Mouse (Mus musculus) bone marrow, adult 2 months (tissue): ENCODE data around the gene Sult1a1. TPM values are rescaled to one million over a fixed set of nuclear protein-coding genes. Genes with fewer than 3 reads are reported as not detected.
A peak's percentile ranks its signal among the peaks of the same experiment; 100 is the strongest.

ENCODE experiments used
- H3K27ac ChIP-seq: fragments of 200-500 bp; 2 replicates; pipeline ENCODE4 v1.5.1; 2012; ENCODE audit warnings: low read depth, mild to moderate bottlenecking, control low read depth, inconsistent platforms, low read length; ENCODE audit not compliant: control insufficient read depth, poor library complexity, insufficient read depth
- H3K4me1 ChIP-seq: fragments of 200-500 bp; 2 replicates; pipeline ENCODE4 v1.6.1; 2011; ENCODE audit warnings: low read length; ENCODE audit not compliant: control insufficient read depth, insufficient read depth
- H3K4me3 ChIP-seq: fragments of 200-500 bp; replicated peaks from 2 replicates; pipeline ENCODE3; 2011; ENCODE audit warnings: mild to moderate bottlenecking, low read depth, low read length, control low read depth; ENCODE audit not compliant: control insufficient read depth
- CTCF ChIP-seq: fragments of 200-500 bp; IDR thresholded peaks from 2 replicates; pipeline ENCODE4 v1.5.1; 2011; ENCODE audit warnings: low read length, control low read depth; ENCODE audit not compliant: control insufficient read depth, insufficient read depth
- POLR2A ChIP-seq: fragments of 200-500 bp; IDR thresholded peaks from 2 replicates; pipeline ENCODE4 v1.6.1; 2011; ENCODE audit warnings: low read depth, mild to moderate bottlenecking, control low read depth, low read length, borderline replicate concordance; ENCODE audit not compliant: control insufficient read depth
- WGBS: fragments of 180-500 bp; shearing (Covaris S2); methylation state at CpG from one replicate; pipeline ENCODE4 v1.1.7; 2018; 5-methylcytosine and 5-hydroxymethylcytosine counted together
- polyA plus RNA-seq: library from polyadenylated mRNA; stranded (reverse); fragments of >200 nt; gene quantifications from 2 replicates; pipeline ENCODE4 v1.2.4, GENCODE M21; 2011; ENCODE audit warnings: low replicate concordance; ENCODE audit not compliant: missing spikeins, insufficient read depth, insufficient read length

Gene Sult1a1
- polyA plus RNA-seq, 1 experiment = 34.1 TPM

GRCm38 (mm10) chr7:126679683-126680082, 3.5 kb upstream of the Sult1a1 start:
- Histone ChIP-seq H3K27ac (no peak overlapping the region), H3K4me1 (peaks cover 2% of the 10 kb centered on the region; the same call in 1 of the 2 replicates), H3K4me3 (no peak overlapping the region)
- WGBS = 71% methylated on average over 5 of the region's 5 CpGs
- TF ChIP-seq CTCF (no peak), POLR2A (no peak)

- TF ChIP-seq POLR2A (no peak), CTCF (no peak)
- H3K4me3 ChIP-seq = no peak overlapping the region
- H3K4me1 ChIP-seq = peaks cover 2% of the 10 kb centered on the region; the same call in 1 of the 2 replicates
- WGBS = 84% methylated on average over 8 of the region's 8 CpGs
- H3K27ac ChIP-seq = no peak overlapping the region
These were observed 2.5 kb upstream of the Sult1a1 start for GRCm38 (mm10) chr7:126678545-126679341.

- Histone ChIP-seq H3K4me3 (no peak overlapping the region), H3K27ac (no peak overlapping the region), H3K4me1 (peaks cover 2% of the 10 kb centered on the region; the same call in 1 of the 2 replicates)
- no peak for TF ChIP-seq POLR2A
- TF ChIP-seq CTCF = no peak
- WGBS = 46% methylated on average over 4 of the region's 4 CpGs
These were observed 494 bp upstream of the Sult1a1 start for GRCm38 (mm10) chr7:126676631-126677220.

- H3K4me1 ChIP-seq = peaks cover 2% of the 10 kb centered on the region; the same call in 1 of the 2 replicates
- no peak for TF ChIP-seq CTCF
- no peak for TF ChIP-seq POLR2A
- H3K4me3 ChIP-seq = no peak overlapping the region
- 80% methylated on average over 8 of the region's 8 CpGs for WGBS
- H3K27ac ChIP-seq = no peak overlapping the region
These were observed 1.1 kb downstream of the Sult1a1 start for GRCm38 (mm10) chr7:126675104-126675503.

GRCm38 (mm10) chr7:126672111-126672510, 4.1 kb downstream of the Sult1a1 start:
- TF ChIP-seq CTCF (no peak), POLR2A (no peak)
- H3K4me1 ChIP-seq = peaks cover 9% of the 10 kb centered on the region; the same call in 1 of the 2 replicates
- H3K4me3 ChIP-seq = no peak overlapping the region
- 93% methylated on average over 9 of the region's 9 CpGs for WGBS
- H3K27ac ChIP-seq = no peak overlapping the region

- Histone ChIP-seq H3K4me3 (no peak overlapping the region), H3K27ac (no peak overlapping the region), H3K4me1 (peaks cover 7% of the 10 kb centered on the region; the same call in 1 of the 2 replicates)
- 73% methylated on average over 3 of the region's 3 CpGs for WGBS
- TF ChIP-seq CTCF = no peak
These were observed 6.1 kb downstream of the Sult1a1 start for GRCm38 (mm10) chr7:126670152-126670551.

- TF ChIP-seq CTCF = no peak
- no peak for TF ChIP-seq POLR2A
- 26% methylated on average over 5 of the region's 5 CpGs for WGBS
- Histone ChIP-seq H3K4me1 (peaks cover 8% of the 10 kb centered on the region; the same call in 1 of the 2 replicates), H3K4me3 (no peak overlapping the region), H3K27ac (peak overlapping the region; percentile 43; the same call in 1 of the 2 replicates)
These were observed 7.8 kb downstream of the Sult1a1 start for GRCm38 (mm10) chr7:126668452-126668851.

GRCm38 (mm10) chr7:126667495-126668090, 8.6 kb downstream of the Sult1a1 start:
- Histone ChIP-seq H3K27ac (peak overlapping the region; percentile 44; the same call in 1 of the 2 replicates), H3K4me3 (no peak overlapping the region), H3K4me1 (peaks cover 8% of the 10 kb centered on the region; the same call in 1 of the 2 replicates)
- TF ChIP-seq CTCF (no peak), POLR2A (no peak)
- WGBS = 54% methylated on average over 9 of the region's 9 CpGs

GRCm38 (mm10) chr7:126665269-126665668, 11.0 kb downstream of the Sult1a1 start:
- Histone ChIP-seq H3K4me3 (no peak overlapping the region), H3K4me1 (peaks cover 8% of the 10 kb centered on the region; the same call in 1 of the 2 replicates), H3K27ac (no peak overlapping the region)
- TF ChIP-seq POLR2A = no peak
- TF ChIP-seq CTCF = no peak
- 89% methylated on average over 3 of the region's 3 CpGs for WGBS
